Mouse (Mus musculus): ENCODE data around the gene Nxf1. TPM values are rescaled to one million over a fixed set of nuclear protein-coding genes. Genes with fewer than 3 reads are reported as not detected.

The Nxf1 gene
- total RNA-seq, 4 experiments from 2014 or later, result 77.1 to 88.0 (median 80.2) TPM

GRCm38 (mm10) chr19:8763276-8763675, 6.4 kb downstream of the Nxf1 start:
- no peak for DNase-seq (ENCODE audit: low spot score in 2 of 2)

GRCm38 (mm10) chr19:8765562-8765961, 8.7 kb downstream of the Nxf1 start:
- no peak for DNase-seq (ENCODE audit: low spot score in 2 of 2)

DNA sequence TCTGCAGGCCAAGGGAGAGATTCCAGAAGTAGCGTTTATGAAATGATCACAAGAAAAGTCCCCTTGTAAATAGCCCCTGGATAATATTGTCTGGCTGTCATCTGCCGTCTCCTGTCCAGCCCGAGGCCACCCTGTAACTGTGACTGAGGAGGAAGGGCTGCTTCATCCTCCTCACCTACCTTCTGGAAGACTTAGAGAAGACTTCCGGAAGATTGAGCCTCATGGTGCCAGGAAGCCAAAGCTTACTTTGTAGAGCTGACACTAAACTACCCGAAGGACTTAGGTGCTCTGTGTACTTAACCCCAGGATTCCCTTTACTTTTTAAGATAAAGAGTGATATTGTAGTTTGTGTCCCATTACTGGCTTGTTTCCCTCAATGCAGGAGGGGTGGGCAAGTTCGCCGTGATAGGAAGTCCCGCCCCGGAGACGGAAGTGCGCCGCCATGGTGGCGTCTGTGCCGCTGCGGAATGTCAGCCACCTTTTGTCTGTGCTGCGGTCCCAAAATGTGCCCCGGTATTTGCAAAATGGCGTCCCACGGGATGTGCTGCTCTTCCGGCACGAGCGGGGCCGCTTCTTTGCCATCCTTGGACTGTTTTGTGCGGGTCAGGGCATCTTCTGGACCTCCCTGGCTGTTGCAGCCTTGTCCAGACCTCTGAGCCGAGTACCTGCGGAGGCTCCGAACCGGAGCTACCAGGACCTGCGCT, 13.8 kb downstream of the Nxf1 start, which contains the start of gene Tmem223:
Gene Tmem223 (plus strand): TSS at position 430 of the 704 bp plus-strand sequence.
- DNase-seq (ENCODE audit: low spot score in 2 of 2), result peak; percentile 62 to 70

DNA sequence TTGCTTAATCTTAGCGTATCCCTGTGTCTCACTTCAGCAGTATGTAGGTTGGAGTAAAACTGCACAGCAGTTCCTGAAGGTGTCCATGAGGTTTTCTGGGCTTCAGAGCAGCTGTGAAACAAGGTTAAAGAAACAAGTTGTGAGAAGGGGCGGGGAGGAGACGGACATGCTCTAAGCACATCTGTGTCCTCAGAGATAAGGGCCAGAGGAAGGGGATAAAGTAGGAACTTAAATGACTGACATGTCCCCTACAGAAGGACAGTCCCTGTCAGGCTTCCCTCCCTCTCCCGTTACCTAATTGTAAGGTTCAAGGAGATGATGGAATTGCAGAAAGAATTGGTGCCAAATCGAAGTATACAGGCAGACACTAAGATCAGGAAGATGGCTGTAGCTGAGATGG, 16.1 kb downstream of the Nxf1 start:
- no peak for DNase-seq (ENCODE audit: low spot score in 2 of 2)

DNA sequence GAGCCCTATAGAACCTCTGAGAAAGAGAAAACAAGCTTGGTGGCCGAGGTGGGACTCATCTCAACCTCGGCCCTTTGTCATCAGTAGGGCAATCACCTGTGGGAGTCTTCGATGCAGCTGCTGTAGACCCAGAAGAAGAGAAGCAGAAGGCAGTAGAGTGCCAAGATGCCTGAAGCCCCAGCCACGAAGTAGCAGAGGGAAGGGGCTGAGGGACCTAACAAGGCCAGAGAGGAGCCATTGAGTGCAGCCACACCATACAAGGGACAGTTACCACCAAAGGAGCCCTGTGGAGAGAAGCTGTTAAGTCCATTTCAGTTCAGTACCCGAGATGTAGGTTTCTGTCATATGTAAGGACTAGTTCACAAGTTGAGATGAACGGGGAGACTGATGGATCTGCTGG, 16.5 kb downstream of the Nxf1 start:
- no peak for DNase-seq (ENCODE audit: low spot score in 2 of 2)

GRCm38 (mm10) chr19:8774086-8774835, 17.4 kb downstream of the Nxf1 start, which contains the start of gene Tmem179b:
TSS of gene Tmem179b (minus strand) at chr19:8774467.
- DNase-seq (ENCODE audit: low spot score in 2 of 2), result peak; percentile 94 to 97

- DNase-seq (ENCODE audit: low spot score in 2 of 2), result no peak
Observed at GRCm38 (mm10) chr19:8774951-8775421, 18.1 kb downstream of the Nxf1 start.

- peak; percentile 81 to 96 for DNase-seq (ENCODE audit: low spot score in 2 of 2)
Observed at GRCm38 (mm10) chr19:8786008-8786781, 29.3 kb downstream of the Nxf1 start, which contains the start of gene Taf6l. TSS of gene Taf6l (minus strand) at chr19:8786417.

- DNase-seq (ENCODE audit: low spot score in 2 of 2), result no peak
Observed at GRCm38 (mm10) chr19:8788521-8788920, 31.6 kb downstream of the Nxf1 start.

- no peak for DNase-seq (ENCODE audit: low spot score in 2 of 2)
Observed at GRCm38 (mm10) chr19:8789171-8789570, 32.3 kb downstream of the Nxf1 start.

DNA sequence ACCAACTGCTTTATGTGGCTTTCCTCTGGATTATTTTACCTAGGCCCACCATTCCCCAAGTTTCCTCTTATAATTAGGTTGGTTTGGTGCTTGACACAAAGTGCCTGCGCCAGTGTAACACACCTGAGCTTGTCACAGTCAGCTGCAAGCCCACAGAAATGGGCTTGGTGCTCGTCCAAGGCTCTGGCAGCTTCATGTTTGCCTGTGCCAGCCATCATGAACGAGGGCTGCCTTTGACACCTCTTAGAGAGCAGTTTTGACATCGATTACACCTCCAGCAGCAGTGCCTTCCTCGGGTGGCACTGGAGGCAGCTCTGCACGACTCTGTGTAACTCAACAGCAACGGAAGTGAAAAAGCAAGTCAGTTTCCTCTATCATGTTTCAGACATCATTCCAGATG, 33.3 kb downstream of the Nxf1 start:
- no peak for DNase-seq (ENCODE audit: low spot score in 2 of 2)

DNA sequence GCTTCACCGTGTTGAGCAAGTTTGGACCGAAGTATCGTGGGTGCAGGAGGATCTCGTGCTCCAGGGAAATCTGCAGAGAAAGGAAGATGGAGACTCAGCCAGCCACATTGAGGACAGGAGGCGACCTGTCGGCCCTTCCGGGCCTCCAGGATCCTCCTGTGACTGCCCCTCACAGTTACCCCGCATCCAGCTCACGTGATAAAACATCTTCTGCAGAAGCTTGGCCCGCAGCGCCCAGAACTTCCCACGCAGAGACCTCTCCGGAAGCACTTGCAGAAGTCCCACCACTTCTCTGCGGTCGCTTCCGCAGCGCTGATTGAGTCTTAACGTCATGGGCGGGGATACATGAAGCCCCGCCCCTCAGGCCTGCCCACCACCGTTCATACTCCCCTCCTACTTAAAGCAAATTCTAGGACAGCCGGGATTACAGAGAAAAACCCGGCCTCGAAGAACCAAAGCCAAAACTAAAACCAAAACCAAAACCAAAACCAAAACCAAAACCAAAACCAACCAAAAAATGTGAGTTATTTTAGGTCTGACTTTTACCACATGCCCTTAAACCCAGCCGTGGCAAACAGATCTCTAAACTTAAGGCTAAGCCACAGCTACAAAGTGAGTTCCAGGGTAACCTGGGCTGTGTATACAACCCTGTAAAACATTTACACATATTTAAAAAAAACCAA, 41.5 kb downstream of the Nxf1 start, which contains the start of gene Polr2g:
Gene Polr2g (minus strand): TSS at position 314 of the 683 bp plus-strand sequence.
- peak; percentile 68 to 94 for DNase-seq (ENCODE audit: low spot score in 2 of 2)

DNA sequence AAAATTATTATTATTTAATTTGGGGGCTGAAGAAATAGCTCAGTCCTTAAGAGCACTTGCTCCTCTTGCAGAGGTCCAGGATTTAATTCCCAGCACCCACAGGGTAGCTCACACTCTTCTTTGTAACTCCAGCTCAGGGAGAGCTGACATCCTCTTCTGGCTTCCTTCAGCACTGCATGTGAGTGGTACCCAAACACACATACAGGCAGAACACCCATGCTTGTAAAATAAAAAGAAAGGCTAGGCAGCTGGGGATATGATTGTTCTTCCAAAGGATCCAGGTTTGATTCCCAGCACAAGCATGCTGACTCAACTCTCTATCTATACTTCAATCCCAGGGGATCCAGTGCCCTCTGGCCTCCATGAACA, 42.1 kb downstream of the Nxf1 start:
- DNase-seq (ENCODE audit: low spot score in 2 of 2), result no peak

GRCm38 (mm10) chr19:8802130-8802821, 45.4 kb downstream of the Nxf1 start, which contains the start of gene Zbtb3:
TSS of gene Zbtb3 (plus strand) at chr19:8802555.
- peak; percentile 86 to 98 for DNase-seq (ENCODE audit: low spot score in 2 of 2)

GRCm38 (mm10) chr19:8803204-8803780, 46.4 kb downstream of the Nxf1 start:
- DNase-seq (ENCODE audit: low spot score in 2 of 2), result no peak

- no peak for DNase-seq (ENCODE audit: low spot score in 2 of 2)
Observed at GRCm38 (mm10) chr19:8803879-8804660, 47.2 kb downstream of the Nxf1 start.

- DNase-seq (ENCODE audit: low spot score in 2 of 2), result no peak
Observed at GRCm38 (mm10) chr19:8806810-8807209, 49.9 kb downstream of the Nxf1 start.

GRCm38 (mm10) chr19:8815812-8816211, 58.9 kb downstream of the Nxf1 start:
- no peak for DNase-seq (ENCODE audit: low spot score in 2 of 2)

GRCm38 (mm10) chr19:8817001-8817400, 60.1 kb downstream of the Nxf1 start:
- DNase-seq (ENCODE audit: low spot score in 2 of 2), result no peak
